Mouse (Mus musculus) hindbrain, embryonic 15.5 days (tissue): ENCODE data around the gene Npas1. TPM values are rescaled to one million over a fixed set of nuclear protein-coding genes. Genes with fewer than 3 reads are reported as not detected.

ENCODE experiments used
- ATAC-seq: fragments of 200-750 bp; cut with Nextera tagmentation; 2 replicates; pipeline ENCODE4 v1.8.0; 2017; ENCODE audit warnings: low read depth, moderate number of reproducible peaks, moderate TSS enrichment; ENCODE audit not compliant: low FRiP score
- H3K27ac ChIP-seq: fragments of 300-500 bp; sonication (generic); replicated peaks from 2 replicates; pipeline ENCODE4 v1.5.1; 2015; ENCODE audit warnings: mild to moderate bottlenecking, inconsistent platforms
- H3K27me3 ChIP-seq: fragments of 300-500 bp; sonication (generic); 2 replicates; pipeline ENCODE4 v1.6.1; 2015; ENCODE audit warnings: control low read depth, inconsistent platforms
- H3K36me3 ChIP-seq: fragments of 300-500 bp; sonication (generic); 2 replicates; pipeline ENCODE4 v1.6.1; 2015; ENCODE audit warnings: control low read depth, inconsistent platforms
- H3K4me1 ChIP-seq: fragments of 300-500 bp; sonication (generic); replicated peaks from 2 replicates; pipeline ENCODE4 v1.6.1; 2015; ENCODE audit warnings: control low read depth, inconsistent platforms
- H3K4me2 ChIP-seq: fragments of 300-500 bp; sonication (generic); 2 replicates; pipeline ENCODE4 v1.6.1; 2015; ENCODE audit warnings: moderate library complexity, mild to moderate bottlenecking, inconsistent platforms
- H3K4me3 ChIP-seq: fragments of 300-500 bp; sonication (generic); 2 replicates; pipeline ENCODE4 v1.5.1; 2015; ENCODE audit warnings: mild to moderate bottlenecking, inconsistent platforms
- H3K9ac ChIP-seq: fragments of 300-500 bp; sonication (generic); 2 replicates; pipeline ENCODE4 v1.6.1; 2015; ENCODE audit warnings: inconsistent platforms
- H3K9me3 ChIP-seq: fragments of 300-500 bp; sonication (generic); 2 replicates; pipeline ENCODE4 v1.6.1; 2016; ENCODE audit warnings: control low read depth, inconsistent platforms
- WGBS: fragments of 180-500 bp; shearing (Covaris S2); methylation state at CpG from one replicate; pipeline ENCODE4 v1.1.7; 2015; 5-methylcytosine and 5-hydroxymethylcytosine counted together
- polyA plus RNA-seq: library from polyadenylated mRNA; unstranded; fragments of >200 nt; fragmentation: Nextera tagmentation; extraction: Ambion mirVana; gene quantifications from 2 replicates; pipeline ENCODE4 v1.2.1, GENCODE M21; 2015

The Npas1 gene
- 4.4 and 5.0 TPM in 2 replicates for polyA plus RNA-seq

- WGBS = 84% methylated on average over 8 of the region's 8 CpGs
- Histone ChIP-seq H3K27ac (no peak within 1 kb of the TSS), H3K4me2 (peak within 1 kb of the TSS; percentile 60), H3K4me1 (peaks cover 21% of the 10 kb centered on the region), H3K9me3 (no peaks in the 10 kb centered on the region), H3K36me3 (no peaks in the 10 kb centered on the region), H3K27me3 (peaks cover 52% of the 10 kb centered on the region), H3K9ac (no peak within 1 kb of the TSS), H3K4me3 (peak within 1 kb of the TSS; percentile 38)
- ATAC-seq = no peak
Measured at GRCm38 (mm10) chr7:16477628-16478027, at the start of gene Npas1. Npas1 (minus strand) TSS chr7:16477728.

- Histone ChIP-seq H3K36me3 (no peaks in the 10 kb centered on the region), H3K27me3 (no peaks in the 10 kb centered on the region), H3K9ac (no peak overlapping the region), H3K4me2 (no peak overlapping the region), H3K9me3 (no peaks in the 10 kb centered on the region), H3K4me1 (0 out of 2 replicates have a peak, but pooled peaks cover 6% of the 10 kb centered on the region), H3K4me3 (no peak overlapping the region), H3K27ac (no peak overlapping the region)
- 86% methylated on average over 2 of the region's 2 CpGs for WGBS
- no peak for ATAC-seq
Measured at GRCm38 (mm10) chr7:16525995-16526394, 48.5 kb upstream of the Npas1 start.

GRCm38 (mm10) chr7:16525448-16525847, 47.9 kb upstream of the Npas1 start:
- no peak for ATAC-seq
- 0 out of 2 replicates have a peak, but pooled peaks cover 6% of the 10 kb centered on the region for H3K4me1 ChIP-seq
- 81% methylated on average over 3 of the region's 3 CpGs for WGBS
- no peak overlapping the region for H3K4me3 ChIP-seq
- no peaks in the 10 kb centered on the region for H3K27me3 ChIP-seq
- H3K9ac ChIP-seq = no peak overlapping the region
- no peaks in the 10 kb centered on the region for H3K9me3 ChIP-seq
- H3K36me3 ChIP-seq = no peaks in the 10 kb centered on the region
- H3K4me2 ChIP-seq = no peak overlapping the region
- no peak overlapping the region for H3K27ac ChIP-seq

- Histone ChIP-seq H3K27me3 (no peaks in the 10 kb centered on the region), H3K4me3 (no peak overlapping the region), H3K9me3 (no peaks in the 10 kb centered on the region), H3K27ac (no peak overlapping the region), H3K4me1 (0 out of 2 replicates have a peak, but pooled peaks cover 6% of the 10 kb centered on the region), H3K36me3 (no peaks in the 10 kb centered on the region), H3K4me2 (no peak overlapping the region), H3K9ac (no peak overlapping the region)
- ATAC-seq = no peak
- WGBS = 54% methylated on average over 2 of the region's 2 CpGs
Measured at GRCm38 (mm10) chr7:16524308-16524707, 46.8 kb upstream of the Npas1 start.

- no peak overlapping the region for H3K9ac ChIP-seq
- ATAC-seq = no peak
- no peaks in the 10 kb centered on the region for H3K9me3 ChIP-seq
- H3K4me1 ChIP-seq = no peaks in the 10 kb centered on the region
- no peak overlapping the region for H3K4me2 ChIP-seq
- no peak overlapping the region for H3K4me3 ChIP-seq
- 0 out of 2 replicates have a peak, but pooled peaks cover 9% of the 10 kb centered on the region for H3K36me3 ChIP-seq
- no peaks in the 10 kb centered on the region for H3K27me3 ChIP-seq
- H3K27ac ChIP-seq = no peak overlapping the region
- 95% methylated on average over 2 of the region's 2 CpGs for WGBS
Measured at GRCm38 (mm10) chr7:16519310-16519709, 41.8 kb upstream of the Npas1 start.

GRCm38 (mm10) chr7:16517198-16517597, 39.7 kb upstream of the Npas1 start:
- no peak overlapping the region for H3K4me2 ChIP-seq
- no peak overlapping the region for H3K4me3 ChIP-seq
- peaks cover 15% of the 10 kb centered on the region for H3K36me3 ChIP-seq
- no peak overlapping the region for H3K9ac ChIP-seq
- no peak for ATAC-seq
- no peaks in the 10 kb centered on the region for H3K9me3 ChIP-seq
- 93% methylated on average over 5 of the region's 5 CpGs for WGBS
- H3K27me3 ChIP-seq = no peaks in the 10 kb centered on the region
- H3K27ac ChIP-seq = no peak overlapping the region
- H3K4me1 ChIP-seq = no peaks in the 10 kb centered on the region

GRCm38 (mm10) chr7:16507284-16507683, 29.8 kb upstream of the Npas1 start:
- no peak overlapping the region for H3K4me3 ChIP-seq
- H3K27ac ChIP-seq = no peak overlapping the region
- H3K4me1 ChIP-seq = no peaks in the 10 kb centered on the region; the same call in 1 of the 2 replicates
- no peaks in the 10 kb centered on the region for H3K9me3 ChIP-seq
- WGBS = 20% methylated on average over 3 of the region's 3 CpGs
- no peak for ATAC-seq
- no peak overlapping the region for H3K9ac ChIP-seq
- H3K4me2 ChIP-seq = no peak overlapping the region
- peaks cover 59% of the 10 kb centered on the region for H3K36me3 ChIP-seq
- no peaks in the 10 kb centered on the region for H3K27me3 ChIP-seq

- Histone ChIP-seq H3K4me1 (no peaks in the 10 kb centered on the region; the same call in 1 of the 2 replicates), H3K9ac (no peak overlapping the region), H3K9me3 (no peaks in the 10 kb centered on the region), H3K36me3 (peaks cover 52% of the 10 kb centered on the region), H3K4me2 (no peak overlapping the region), H3K4me3 (no peak overlapping the region), H3K27me3 (no peaks in the 10 kb centered on the region), H3K27ac (no peak overlapping the region)
- ATAC-seq = no peak
- WGBS = 89% methylated on average over 3 of the region's 3 CpGs
Measured at GRCm38 (mm10) chr7:16505226-16505593, 27.7 kb upstream of the Npas1 start.

GRCm38 (mm10) chr7:16504573-16505225, 27.2 kb upstream of the Npas1 start:
- WGBS = 51% methylated on average over 2 of the region's 2 CpGs
- H3K36me3 ChIP-seq = peaks cover 47% of the 10 kb centered on the region
- H3K4me2 ChIP-seq = no peak overlapping the region
- H3K27me3 ChIP-seq = no peaks in the 10 kb centered on the region
- no peaks in the 10 kb centered on the region for H3K9me3 ChIP-seq
- no peak for ATAC-seq
- H3K9ac ChIP-seq = no peak overlapping the region
- no peak overlapping the region for H3K27ac ChIP-seq
- no peak overlapping the region for H3K4me3 ChIP-seq
- H3K4me1 ChIP-seq = no peaks in the 10 kb centered on the region; the same call in none of the 2 replicates

- 96% methylated on average over 4 of the region's 4 CpGs for WGBS
- H3K36me3 ChIP-seq = peaks cover 60% of the 10 kb centered on the region
Measured at GRCm38 (mm10) chr7:16501571-16501970, 24.0 kb upstream of the Npas1 start.

GRCm38 (mm10) chr7:16499671-16500104, 22.2 kb upstream of the Npas1 start:
- no peak overlapping the region for H3K27ac ChIP-seq
- ATAC-seq = peak; percentile 71
- H3K9ac ChIP-seq = no peak overlapping the region
- no peak overlapping the region for H3K4me2 ChIP-seq
- no peaks in the 10 kb centered on the region for H3K27me3 ChIP-seq
- no peak overlapping the region for H3K4me3 ChIP-seq
- WGBS = 58% methylated on average over 6 of the region's 6 CpGs
- H3K36me3 ChIP-seq = peaks cover 64% of the 10 kb centered on the region
- H3K4me1 ChIP-seq = no peaks in the 10 kb centered on the region; the same call in 1 of the 2 replicates
- H3K9me3 ChIP-seq = no peaks in the 10 kb centered on the region

More at GRCm38 (mm10) chr7:16501571-16501970, 24.0 kb upstream of the Npas1 start:
- ATAC-seq = no peak
- H3K4me1 ChIP-seq = no peaks in the 10 kb centered on the region; the same call in none of the 2 replicates
- H3K4me2 ChIP-seq = no peak overlapping the region
- H3K9ac ChIP-seq = no peak overlapping the region
- no peak overlapping the region for H3K27ac ChIP-seq
- H3K9me3 ChIP-seq = no peaks in the 10 kb centered on the region
- H3K27me3 ChIP-seq = no peaks in the 10 kb centered on the region
- no peak overlapping the region for H3K4me3 ChIP-seq

- no peaks in the 10 kb centered on the region; the same call in none of the 2 replicates for H3K4me1 ChIP-seq
- H3K9ac ChIP-seq = no peak overlapping the region
- WGBS = 91% methylated on average over 3 of the region's 3 CpGs
- H3K27ac ChIP-seq = no peak overlapping the region
- H3K4me2 ChIP-seq = no peak overlapping the region
- no peaks in the 10 kb centered on the region for H3K9me3 ChIP-seq
- no peaks in the 10 kb centered on the region for H3K27me3 ChIP-seq
- H3K4me3 ChIP-seq = no peak overlapping the region
- H3K36me3 ChIP-seq = peaks cover 38% of the 10 kb centered on the region
- no peak for ATAC-seq
Measured at GRCm38 (mm10) chr7:16496260-16496659, 18.7 kb upstream of the Npas1 start.
